Mouse (Mus musculus): ENCODE data around the gene Eml4. TPM values are rescaled to one million over a fixed set of nuclear protein-coding genes. Genes with fewer than 3 reads are reported as not detected.

The Eml4 gene
- polyA plus RNA-seq, 1 experiment from 2014 or later, result 13.4 TPM

DNA sequence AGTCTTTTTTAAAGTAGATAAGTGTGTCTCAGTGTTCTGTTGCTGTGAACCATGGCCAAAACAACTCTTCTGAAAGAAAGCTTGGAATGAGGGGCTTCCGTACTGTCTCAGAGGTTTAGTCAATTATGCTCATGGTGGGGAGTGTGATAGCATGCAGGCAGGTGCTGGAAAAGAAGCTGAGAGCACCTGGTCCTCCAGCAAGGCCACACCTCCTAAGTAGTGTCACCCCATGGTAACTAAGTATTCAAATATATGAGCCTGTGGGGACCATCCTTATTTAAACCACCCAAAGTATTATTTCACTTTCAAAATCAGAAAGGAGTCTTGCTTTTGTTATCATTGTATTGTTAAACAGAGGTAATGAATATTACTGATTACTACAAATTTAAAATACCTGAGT is 48.0 kb downstream of the Eml4 start:
- Histone ChIP-seq H3K27ac (ENCODE audit: low read length) (no peak overlapping the region), H3K36me3 (ENCODE audit: insufficient read depth, low read length) (no peaks in the 10 kb centered on the region), H3K9me3 (ENCODE audit: low read length) (no peaks in the 10 kb centered on the region), H3K27me3 (replicated peaks; ENCODE audit: insufficient read depth, low read length) (no peaks in the 10 kb centered on the region), H3K4me3 (ENCODE audit: low read depth, low read length) (no peak overlapping the region), H3K4me1 (ENCODE audit: insufficient read depth, low read depth, low read length) (peaks cover 11% of the 10 kb centered on the region; the same call in 1 of the 2 replicates), H3K9ac (replicated peaks; ENCODE audit: low read depth) (no peak overlapping the region), H3K4me2 (replicated peaks; ENCODE audit: low read depth, low read length) (no peak overlapping the region)
- TF ChIP-seq CTCF (IDR thresholded peaks at IDR 0.05) (no peak), EP300 (IDR thresholded peaks at IDR 0.05) (no peak)
- ATAC-seq, result no peak
- DNase-seq (ENCODE audit: low spot score), result no peak
- 92% methylated on average over 1 of the region's 1 CpGs for WGBS

DNA sequence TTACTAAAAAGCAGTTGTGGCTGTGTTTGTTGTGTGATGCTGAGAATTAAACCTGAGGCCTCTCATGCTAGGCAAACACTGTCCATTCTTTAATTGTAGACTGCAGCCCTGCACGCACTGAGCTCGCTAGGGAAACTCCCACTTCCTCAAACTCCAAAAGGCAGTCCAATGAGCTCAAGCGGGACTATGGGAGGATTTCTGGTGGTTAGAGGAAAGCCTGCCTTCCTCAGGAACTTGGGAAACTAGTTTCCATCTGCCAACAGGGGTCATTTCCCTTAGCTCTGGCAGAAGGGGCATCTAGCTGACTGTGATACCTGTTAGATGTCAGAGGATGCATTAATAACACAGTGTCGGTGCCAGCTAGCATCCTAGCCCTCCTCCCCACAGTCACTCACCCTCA is 79.9 kb downstream of the Eml4 start:
- WGBS, result 65% methylated on average over 4 of the region's 4 CpGs
- no peak for ATAC-seq
- Histone ChIP-seq H3K27ac (ENCODE audit: low read length) (no peak overlapping the region), H3K9me3 (ENCODE audit: low read length) (no peaks in the 10 kb centered on the region), H3K9ac (replicated peaks; ENCODE audit: low read depth) (no peak overlapping the region), H3K4me3 (ENCODE audit: low read depth, low read length) (no peak overlapping the region), H3K36me3 (ENCODE audit: insufficient read depth, low read length) (peaks cover 4% of the 10 kb centered on the region; the same call in 1 of the 2 replicates), H3K4me1 (ENCODE audit: insufficient read depth, low read depth, low read length) (no peaks in the 10 kb centered on the region), H3K27me3 (replicated peaks; ENCODE audit: insufficient read depth, low read length) (no peaks in the 10 kb centered on the region), H3K4me2 (replicated peaks; ENCODE audit: low read depth, low read length) (no peak overlapping the region)
- TF ChIP-seq CTCF (IDR thresholded peaks at IDR 0.05), result 0 out of 2 replicates have a peak, but pooled peaks have one; percentile 2
- no peak for TF ChIP-seq EP300 (IDR thresholded peaks at IDR 0.05)
- DNase-seq (ENCODE audit: low spot score), result peak; percentile 17

DNA sequence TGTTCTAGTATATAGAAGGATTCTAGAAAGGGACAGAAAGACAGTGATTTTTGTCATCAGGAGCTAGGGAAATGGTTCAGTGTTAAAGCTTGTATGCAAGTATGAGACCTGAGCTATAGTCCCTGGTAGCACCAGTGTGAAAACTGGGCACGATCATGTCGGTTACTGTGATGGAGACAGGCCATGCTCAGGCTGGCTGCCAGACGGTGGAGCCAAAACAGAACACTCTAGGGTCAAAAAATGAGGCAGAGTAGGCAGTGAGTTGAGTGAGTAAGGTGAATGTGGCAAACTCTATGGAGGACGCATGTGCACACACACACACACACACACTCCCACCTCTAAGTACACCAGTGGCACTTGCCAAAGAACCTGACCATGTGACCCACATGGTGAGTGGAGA is 92.7 kb downstream of the Eml4 start:
- WGBS, result 74% methylated on average over 4 of the region's 4 CpGs
- Histone ChIP-seq H3K27ac (ENCODE audit: low read length) (no peak overlapping the region), H3K36me3 (ENCODE audit: insufficient read depth, low read length) (0 out of 2 replicates have a peak, but pooled peaks cover 7% of the 10 kb centered on the region), H3K4me1 (ENCODE audit: insufficient read depth, low read depth, low read length) (no peaks in the 10 kb centered on the region), H3K9me3 (ENCODE audit: low read length) (no peaks in the 10 kb centered on the region), H3K27me3 (replicated peaks; ENCODE audit: insufficient read depth, low read length) (no peaks in the 10 kb centered on the region), H3K4me3 (ENCODE audit: low read depth, low read length) (no peak overlapping the region), H3K9ac (replicated peaks; ENCODE audit: low read depth) (no peak overlapping the region), H3K4me2 (replicated peaks; ENCODE audit: low read depth, low read length) (no peak overlapping the region)
- TF ChIP-seq EP300 (IDR thresholded peaks at IDR 0.05) (no peak), CTCF (IDR thresholded peaks at IDR 0.05) (no peak)
- DNase-seq (ENCODE audit: low spot score) (no peak), ATAC-seq (0 out of 2 replicates have a peak, but pooled peaks have one; percentile 14)

DNA sequence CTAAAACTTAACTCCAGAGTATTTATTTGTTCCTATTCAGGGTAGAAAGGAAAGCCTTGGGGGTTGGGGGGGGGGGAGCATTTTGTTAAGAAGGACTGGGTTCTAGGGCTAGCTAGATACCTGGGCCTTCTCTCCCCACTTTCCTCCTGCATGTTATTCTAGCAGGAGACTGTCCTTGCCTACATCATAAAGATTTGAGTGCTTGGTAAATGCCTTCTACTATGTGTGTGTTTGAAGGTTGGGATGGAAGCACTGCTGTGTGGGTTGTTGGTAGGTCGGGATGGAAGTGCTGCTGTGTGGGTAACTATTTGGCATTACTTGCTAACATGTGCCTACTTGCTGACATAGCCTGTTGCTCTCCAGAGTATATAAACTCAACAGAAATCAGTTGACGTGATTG is 98.9 kb downstream of the Eml4 start:
- no peaks in the 10 kb centered on the region for H3K27me3 ChIP-seq (replicated peaks; ENCODE audit: insufficient read depth, low read length)
- no peak overlapping the region for H3K9ac ChIP-seq (replicated peaks; ENCODE audit: low read depth)
- no peaks in the 10 kb centered on the region for H3K9me3 ChIP-seq (ENCODE audit: low read length)
- H3K4me2 ChIP-seq (replicated peaks; ENCODE audit: low read depth, low read length), result no peak overlapping the region
- ATAC-seq (no peak), DNase-seq (ENCODE audit: low spot score) (no peak)
- H3K4me1 ChIP-seq (ENCODE audit: insufficient read depth, low read depth, low read length), result no peaks in the 10 kb centered on the region
- WGBS, result 79% methylated on average over 2 of the region's 2 CpGs
- TF ChIP-seq CTCF (IDR thresholded peaks at IDR 0.05) (no peak), EP300 (IDR thresholded peaks at IDR 0.05) (no peak)
- H3K36me3 ChIP-seq (ENCODE audit: insufficient read depth, low read length), result peaks cover 16% of the 10 kb centered on the region
- H3K27ac ChIP-seq (ENCODE audit: low read length), result no peak overlapping the region
- no peak overlapping the region for H3K4me3 ChIP-seq (ENCODE audit: low read depth, low read length)

DNA sequence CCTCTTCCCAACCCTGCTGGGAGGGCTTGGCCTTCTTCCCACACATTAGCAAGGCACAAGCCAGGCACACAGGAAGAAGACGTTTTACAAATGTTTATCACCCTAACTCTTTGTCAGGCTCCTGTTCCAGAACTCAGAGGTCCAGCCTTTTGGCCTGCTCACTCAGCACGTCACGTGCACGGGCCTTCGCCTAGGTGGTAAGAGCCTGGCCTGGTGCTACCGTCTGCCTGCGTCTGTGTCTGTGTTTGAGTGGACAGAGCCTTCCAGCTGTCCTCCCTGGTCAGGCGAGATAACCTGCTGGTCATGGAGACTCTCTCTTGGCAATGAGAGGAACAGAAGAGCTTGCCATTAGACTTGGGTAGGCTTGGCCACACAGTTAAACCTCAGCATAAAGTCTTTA is 100.6 kb downstream of the Eml4 start:
- 84% methylated on average over 8 of the region's 8 CpGs for WGBS

DNA sequence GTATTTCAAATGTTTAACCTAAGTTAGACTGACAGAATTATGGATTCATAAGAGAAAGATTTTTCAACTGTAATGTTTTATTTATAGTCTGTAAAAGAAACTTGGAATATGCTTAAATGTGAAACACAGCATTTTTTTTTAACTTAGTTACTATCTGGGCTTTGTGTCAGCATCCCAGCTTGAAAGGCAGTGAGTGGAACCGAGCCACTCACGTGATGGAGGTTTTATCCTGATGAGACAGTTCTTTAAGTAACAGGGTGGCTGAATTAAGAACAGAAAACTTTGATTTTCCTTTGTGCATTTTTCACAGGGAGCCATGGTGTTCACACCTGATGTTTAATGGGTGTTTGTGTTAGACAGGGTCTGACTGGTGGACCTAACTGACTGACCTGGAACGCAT is 101.1 kb downstream of the Eml4 start:
- H3K9me3 ChIP-seq (ENCODE audit: low read length), result no peaks in the 10 kb centered on the region
- peaks cover 23% of the 10 kb centered on the region for H3K36me3 ChIP-seq (ENCODE audit: insufficient read depth, low read length)
- H3K4me1 ChIP-seq (ENCODE audit: insufficient read depth, low read depth, low read length), result no peaks in the 10 kb centered on the region
- no peak for TF ChIP-seq EP300 (IDR thresholded peaks at IDR 0.05)
- no peak for TF ChIP-seq CTCF (IDR thresholded peaks at IDR 0.05)
- no peak overlapping the region for H3K27ac ChIP-seq (ENCODE audit: low read length)
- no peak overlapping the region for H3K4me2 ChIP-seq (replicated peaks; ENCODE audit: low read depth, low read length)
- H3K9ac ChIP-seq (replicated peaks; ENCODE audit: low read depth), result no peak overlapping the region
- WGBS, result 93% methylated on average over 3 of the region's 3 CpGs
- DNase-seq (ENCODE audit: low spot score) (no peak), ATAC-seq (no peak)
- H3K27me3 ChIP-seq (replicated peaks; ENCODE audit: insufficient read depth, low read length), result no peaks in the 10 kb centered on the region
- H3K4me3 ChIP-seq (ENCODE audit: low read depth, low read length), result no peak overlapping the region

More for the DNA sequence above, 100.6 kb downstream of the Eml4 start:
- Histone ChIP-seq H3K27me3 (replicated peaks; ENCODE audit: insufficient read depth, low read length) (no peaks in the 10 kb centered on the region), H3K4me1 (ENCODE audit: insufficient read depth, low read depth, low read length) (no peaks in the 10 kb centered on the region), H3K36me3 (ENCODE audit: insufficient read depth, low read length) (peaks cover 23% of the 10 kb centered on the region), H3K9me3 (ENCODE audit: low read length) (no peaks in the 10 kb centered on the region), H3K9ac (replicated peaks; ENCODE audit: low read depth) (no peak overlapping the region), H3K27ac (ENCODE audit: low read length) (no peak overlapping the region), H3K4me3 (ENCODE audit: low read depth, low read length) (no peak overlapping the region), H3K4me2 (replicated peaks; ENCODE audit: low read depth, low read length) (no peak overlapping the region)
- TF ChIP-seq CTCF (IDR thresholded peaks at IDR 0.05) (no peak), EP300 (IDR thresholded peaks at IDR 0.05) (no peak)
- ATAC-seq (no peak), DNase-seq (ENCODE audit: low spot score) (no peak)

DNA sequence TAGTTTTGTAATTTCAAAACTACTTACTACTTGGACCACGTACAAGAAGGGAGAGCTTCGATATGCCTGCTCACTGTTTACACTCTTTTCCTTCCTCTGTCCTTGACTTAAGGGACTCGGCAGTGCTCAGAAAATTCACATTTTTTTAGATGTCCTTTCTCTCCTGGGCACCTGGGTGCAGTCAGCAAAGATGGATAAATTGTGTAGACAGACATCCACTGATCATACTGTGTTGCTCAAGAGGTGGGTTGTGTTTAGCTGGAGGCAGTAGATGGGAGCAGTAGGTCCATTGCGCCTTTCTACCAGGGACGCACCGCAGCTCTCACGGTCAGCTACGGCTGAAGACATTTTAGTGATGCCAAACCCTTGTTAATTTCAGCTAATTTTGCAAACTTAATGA is 101.7 kb downstream of the Eml4 start:
- 80% methylated on average over 8 of the region's 8 CpGs for WGBS
- Histone ChIP-seq H3K4me2 (replicated peaks; ENCODE audit: low read depth, low read length) (no peak overlapping the region), H3K4me3 (ENCODE audit: low read depth, low read length) (no peak overlapping the region), H3K9me3 (ENCODE audit: low read length) (no peaks in the 10 kb centered on the region), H3K4me1 (ENCODE audit: insufficient read depth, low read depth, low read length) (no peaks in the 10 kb centered on the region), H3K36me3 (ENCODE audit: insufficient read depth, low read length) (peaks cover 29% of the 10 kb centered on the region), H3K9ac (replicated peaks; ENCODE audit: low read depth) (no peak overlapping the region), H3K27ac (ENCODE audit: low read length) (no peak overlapping the region), H3K27me3 (replicated peaks; ENCODE audit: insufficient read depth, low read length) (no peaks in the 10 kb centered on the region)
- ATAC-seq (no peak), DNase-seq (ENCODE audit: low spot score) (no peak)
- TF ChIP-seq EP300 (IDR thresholded peaks at IDR 0.05) (no peak), CTCF (IDR thresholded peaks at IDR 0.05) (no peak)

Measured in lung, postnatal 0 days (tissue).